Mouse (Mus musculus): ENCODE measurements around the gene Fbxo34. TPM values are rescaled to one million over a fixed set of nuclear protein-coding genes. Genes with fewer than 3 reads are reported as not detected.

Gene Fbxo34
- total and polyA plus RNA-seq, 2 experiments, result 9.7 to 12.7 TPM

GRCm38 (mm10) chr14:47444907-47445306, 5.3 kb upstream of the Fbxo34 start:
- Histone ChIP-seq H3K27ac (replicated peaks; ENCODE audit: insufficient read depth, low read depth, low read length) (no peak overlapping the region), H3K9ac (ENCODE audit: low read depth, low read length) (no peak overlapping the region), H3K79me2 (ENCODE audit: control insufficient read depth, insufficient read depth, low read length) (no peaks in the 10 kb centered on the region), H3K4me3 (ENCODE audit: insufficient read depth, low read depth, low read length) (no peak overlapping the region), H3K4me1 (ENCODE audit: control insufficient read depth, insufficient read depth, low read length) (no peaks in the 10 kb centered on the region), H3K27me3 (ENCODE audit: control insufficient read depth, insufficient read depth, low read length) (no peaks in the 10 kb centered on the region), H3K36me3 (ENCODE audit: control insufficient read depth, insufficient read depth, low read length) (no peaks in the 10 kb centered on the region)
- no peak for TF ChIP-seq POLR2A (IDR thresholded peaks at IDR 0.05; ENCODE audit: extremely low read depth, insufficient read depth, low read length)
- TF ChIP-seq CTCF (IDR thresholded peaks at IDR 0.05; ENCODE audit: low read depth, low read length), result no peak
- DNase-seq (ENCODE audit: extremely low read depth, low read depth, low spot score), result no peak
- WGBS, result 71% methylated on average over 2 of the region's 2 CpGs

- WGBS, result 67% methylated on average over 9 of the region's 9 CpGs
Observed at GRCm38 (mm10) chr14:47445331-47446095, 4.7 kb upstream of the Fbxo34 start.

GRCm38 (mm10) chr14:47459556-47459955, 9.3 kb downstream of the Fbxo34 start:
- DNase-seq (ENCODE audit: extremely low read depth, low read depth, low spot score), result peak; percentile 84
- Histone ChIP-seq H3K4me3 (ENCODE audit: insufficient read depth, low read depth, low read length) (no peak overlapping the region), H3K4me1 (ENCODE audit: control insufficient read depth, insufficient read depth, low read length) (peaks cover 9% of the 10 kb centered on the region), H3K79me2 (ENCODE audit: control insufficient read depth, insufficient read depth, low read length) (no peaks in the 10 kb centered on the region), H3K27me3 (ENCODE audit: control insufficient read depth, insufficient read depth, low read length) (no peaks in the 10 kb centered on the region), H3K9ac (ENCODE audit: low read depth, low read length) (no peak overlapping the region), H3K36me3 (ENCODE audit: control insufficient read depth, insufficient read depth, low read length) (no peaks in the 10 kb centered on the region), H3K27ac (replicated peaks; ENCODE audit: insufficient read depth, low read depth, low read length) (peak overlapping the region; percentile 53; the same call in 1 of the 2 replicates)
- WGBS, result 21% methylated on average over 4 of the region's 4 CpGs
- no peak for TF ChIP-seq POLR2A (IDR thresholded peaks at IDR 0.05; ENCODE audit: extremely low read depth, insufficient read depth, low read length)
- no peak for TF ChIP-seq CTCF (IDR thresholded peaks at IDR 0.05; ENCODE audit: low read depth, low read length)

More at GRCm38 (mm10) chr14:47445331-47446095, 4.7 kb upstream of the Fbxo34 start:
- TF ChIP-seq CTCF (IDR thresholded peaks at IDR 0.05; ENCODE audit: low read depth, low read length) (no peak), POLR2A (IDR thresholded peaks at IDR 0.05; ENCODE audit: extremely low read depth, insufficient read depth, low read length) (no peak)
- Histone ChIP-seq H3K9ac (ENCODE audit: low read depth, low read length) (no peak overlapping the region), H3K4me3 (ENCODE audit: insufficient read depth, low read depth, low read length) (no peak overlapping the region), H3K79me2 (ENCODE audit: control insufficient read depth, insufficient read depth, low read length) (no peaks in the 10 kb centered on the region), H3K4me1 (ENCODE audit: control insufficient read depth, insufficient read depth, low read length) (no peaks in the 10 kb centered on the region), H3K36me3 (ENCODE audit: control insufficient read depth, insufficient read depth, low read length) (no peaks in the 10 kb centered on the region), H3K27me3 (ENCODE audit: control insufficient read depth, insufficient read depth, low read length) (no peaks in the 10 kb centered on the region), H3K27ac (replicated peaks; ENCODE audit: insufficient read depth, low read depth, low read length) (no peak overlapping the region)
- no peak for DNase-seq (ENCODE audit: extremely low read depth, low read depth, low spot score)

GRCm38 (mm10) chr14:47461997-47462396, 11.8 kb downstream of the Fbxo34 start:
- Histone ChIP-seq H3K9ac (ENCODE audit: low read depth, low read length) (no peak overlapping the region), H3K27ac (replicated peaks; ENCODE audit: insufficient read depth, low read depth, low read length) (peak overlapping the region; percentile 81), H3K36me3 (ENCODE audit: control insufficient read depth, insufficient read depth, low read length) (no peaks in the 10 kb centered on the region), H3K79me2 (ENCODE audit: control insufficient read depth, insufficient read depth, low read length) (no peaks in the 10 kb centered on the region), H3K4me1 (ENCODE audit: control insufficient read depth, insufficient read depth, low read length) (peaks cover 16% of the 10 kb centered on the region), H3K27me3 (ENCODE audit: control insufficient read depth, insufficient read depth, low read length) (no peaks in the 10 kb centered on the region), H3K4me3 (ENCODE audit: insufficient read depth, low read depth, low read length) (no peak overlapping the region)
- no peak for TF ChIP-seq POLR2A (IDR thresholded peaks at IDR 0.05; ENCODE audit: extremely low read depth, insufficient read depth, low read length)
- TF ChIP-seq CTCF (IDR thresholded peaks at IDR 0.05; ENCODE audit: low read depth, low read length), result no peak
- DNase-seq (ENCODE audit: extremely low read depth, low read depth, low spot score), result no peak
- WGBS, result 54% methylated on average over 8 of the region's 8 CpGs

GRCm38 (mm10) chr14:47462453-47462852, 12.2 kb downstream of the Fbxo34 start:
- TF ChIP-seq CTCF (IDR thresholded peaks at IDR 0.05; ENCODE audit: low read depth, low read length) (no peak), POLR2A (IDR thresholded peaks at IDR 0.05; ENCODE audit: extremely low read depth, insufficient read depth, low read length) (no peak)
- Histone ChIP-seq H3K36me3 (ENCODE audit: control insufficient read depth, insufficient read depth, low read length) (no peaks in the 10 kb centered on the region), H3K27ac (replicated peaks; ENCODE audit: insufficient read depth, low read depth, low read length) (peak overlapping the region; percentile 81), H3K4me3 (ENCODE audit: insufficient read depth, low read depth, low read length) (no peak overlapping the region), H3K4me1 (ENCODE audit: control insufficient read depth, insufficient read depth, low read length) (peaks cover 16% of the 10 kb centered on the region), H3K79me2 (ENCODE audit: control insufficient read depth, insufficient read depth, low read length) (no peaks in the 10 kb centered on the region), H3K9ac (ENCODE audit: low read depth, low read length) (no peak overlapping the region), H3K27me3 (ENCODE audit: control insufficient read depth, insufficient read depth, low read length) (no peaks in the 10 kb centered on the region)
- 7% methylated on average over 4 of the region's 4 CpGs for WGBS
- DNase-seq (ENCODE audit: extremely low read depth, low read depth, low spot score), result peak; percentile 96

GRCm38 (mm10) chr14:47462877-47463460, 12.7 kb downstream of the Fbxo34 start:
- 19% methylated on average over 9 of the region's 9 CpGs for WGBS
- Histone ChIP-seq H3K79me2 (ENCODE audit: control insufficient read depth, insufficient read depth, low read length) (no peaks in the 10 kb centered on the region), H3K27ac (replicated peaks; ENCODE audit: insufficient read depth, low read depth, low read length) (peak overlapping the region; percentile 40; the same call in 1 of the 2 replicates), H3K27me3 (ENCODE audit: control insufficient read depth, insufficient read depth, low read length) (no peaks in the 10 kb centered on the region), H3K36me3 (ENCODE audit: control insufficient read depth, insufficient read depth, low read length) (no peaks in the 10 kb centered on the region), H3K4me3 (ENCODE audit: insufficient read depth, low read depth, low read length) (no peak overlapping the region), H3K4me1 (ENCODE audit: control insufficient read depth, insufficient read depth, low read length) (peaks cover 16% of the 10 kb centered on the region), H3K9ac (ENCODE audit: low read depth, low read length) (no peak overlapping the region)
- no peak for DNase-seq (ENCODE audit: extremely low read depth, low read depth, low spot score)
- TF ChIP-seq POLR2A (IDR thresholded peaks at IDR 0.05; ENCODE audit: extremely low read depth, insufficient read depth, low read length) (no peak), CTCF (IDR thresholded peaks at IDR 0.05; ENCODE audit: low read depth, low read length) (no peak)
